Mouse (Mus musculus) testis, adult 2 months (tissue): Measurements from ENCODE around the gene Gm7534.

ENCODE experiments used
- CTCF ChIP-seq: fragments of 200-500 bp; IDR thresholded peaks from 2 replicates; pipeline ENCODE4 v1.5.1; 2012; ENCODE audit warnings: low read depth, mild to moderate bottlenecking, inconsistent platforms, low read length, moderate library complexity; ENCODE audit not compliant: control insufficient read depth, insufficient read depth, insufficient replicate concordance
- POLR2A ChIP-seq: fragments of 200-500 bp; IDR thresholded peaks from 2 replicates; pipeline ENCODE4 v1.6.1; 2012; ENCODE audit warnings: low read depth, mild to moderate bottlenecking, inconsistent platforms, low read length, moderate library complexity; ENCODE audit not compliant: control insufficient read depth

DNA sequence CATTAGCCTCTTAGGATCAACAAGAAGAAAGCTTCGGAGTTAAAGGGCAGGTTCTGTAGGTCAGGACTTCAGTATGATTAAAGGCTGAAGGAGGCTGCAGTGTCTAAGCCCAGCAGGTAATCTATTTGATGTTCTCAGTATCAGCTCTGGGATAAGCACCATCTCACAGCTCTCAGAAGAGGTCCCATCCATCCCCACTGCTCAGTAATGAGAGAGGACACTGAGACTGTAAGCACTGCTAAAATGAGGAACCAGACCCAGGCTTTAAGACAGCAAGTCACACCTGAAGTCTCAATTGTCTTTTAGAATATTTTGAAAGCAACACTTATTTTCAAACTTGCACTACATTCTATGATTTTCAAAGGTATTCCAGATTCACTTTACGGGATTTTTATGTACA is 45.2 kb downstream of the Gm7534 start:
- TF ChIP-seq CTCF = no peak
- TF ChIP-seq POLR2A = no peak
